Mouse (Mus musculus): ENCODE data around the gene Pja2. TPM values are rescaled to one million over a fixed set of nuclear protein-coding genes. Genes with fewer than 3 reads are reported as not detected.
"Not testable (repeated sequence)": the region's sequence is repeated elsewhere in the genome, so short reads cannot be mapped to it uniquely, and the experiment has no call there.

Gene Pja2
- total RNA-seq, 1 experiment from 2014 or later: 67.4 TPM

GRCm38 (mm10) chr17:64281368-64281767 lies 50.3 kb downstream of the Pja2 start:
- not testable (repeated sequence) for DNase-seq

- no peak for DNase-seq
These were observed 54.0 kb downstream of the Pja2 start for GRCm38 (mm10) chr17:64277649-64278212.

GRCm38 (mm10) chr17:64276666-64277065 lies 55.0 kb downstream of the Pja2 start:
- no peak for DNase-seq

DNA sequence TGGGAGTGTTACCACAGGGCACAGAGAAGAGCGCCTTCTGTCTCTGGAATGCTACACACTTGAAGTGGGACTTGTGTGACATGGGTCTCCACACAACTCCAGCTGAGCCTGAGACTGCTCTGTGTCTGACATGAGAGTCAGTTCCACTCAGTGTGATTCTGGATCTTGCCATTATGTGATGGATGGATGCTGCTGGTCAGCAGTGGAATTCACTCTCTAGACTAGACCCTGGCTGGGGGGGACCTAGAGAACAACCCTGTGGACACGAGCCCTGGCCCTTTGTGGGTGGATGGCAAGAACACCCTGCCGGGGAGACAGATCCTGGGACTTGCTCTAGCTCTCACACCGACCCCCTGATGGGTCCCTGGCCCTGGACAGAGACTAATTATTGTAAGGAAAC lies 56.5 kb downstream of the Pja2 start:
- DNase-seq: no peak

- DNase-seq: no peak
These were observed 57.2 kb downstream of the Pja2 start for GRCm38 (mm10) chr17:64274341-64275105.

DNA sequence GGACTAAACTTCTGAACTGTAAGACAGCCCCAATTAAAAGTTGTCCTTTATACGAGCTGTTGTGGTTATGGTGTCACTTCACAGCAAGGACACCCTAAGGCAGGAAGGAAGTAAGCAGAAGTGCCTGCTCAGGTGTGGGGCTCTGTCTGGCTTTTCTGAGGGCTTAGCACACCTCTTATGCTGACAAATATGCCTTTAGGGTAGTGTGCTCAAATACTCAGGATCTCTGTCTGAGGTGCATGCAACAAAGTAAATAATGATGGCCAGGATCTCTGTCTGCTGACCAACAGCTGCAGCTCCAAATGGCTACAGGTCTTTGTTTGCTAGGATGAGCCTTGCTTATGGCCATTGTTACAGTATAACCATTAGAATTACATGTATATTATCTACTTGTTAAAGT lies 71.1 kb downstream of the Pja2 start:
- DNase-seq: no peak

GRCm38 (mm10) chr17:64248246-64248645 lies 83.5 kb downstream of the Pja2 start:
- no peak for DNase-seq

GRCm38 (mm10) chr17:64242898-64243297 lies 88.8 kb downstream of the Pja2 start:
- DNase-seq: no peak

DNA sequence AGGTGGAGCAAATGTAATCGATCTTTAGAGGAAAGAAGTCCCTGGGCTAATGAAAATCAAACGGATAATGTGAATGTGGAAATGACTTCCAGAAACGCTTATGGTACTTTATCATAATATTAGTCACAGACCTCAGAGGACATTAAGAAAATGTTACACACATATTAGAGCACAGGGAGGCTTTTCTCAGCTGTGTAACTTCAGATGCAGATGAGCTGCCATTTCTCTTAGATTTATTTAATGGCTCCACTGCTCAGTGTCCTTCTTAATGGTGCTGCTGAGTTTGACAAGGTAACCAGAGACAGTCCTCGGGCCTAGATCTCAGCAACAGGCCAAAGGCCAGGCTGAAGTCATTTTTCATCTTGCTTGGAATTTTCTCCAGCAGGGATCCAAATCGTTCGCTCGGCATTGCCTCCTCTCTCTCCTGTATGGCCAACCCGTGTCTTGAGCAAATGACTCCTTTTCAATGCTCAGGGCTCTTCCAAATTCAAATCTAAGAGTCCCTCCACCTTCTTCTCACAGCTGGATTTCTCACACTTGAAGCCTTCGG lies 89.3 kb downstream of the Pja2 start:
- no peak for DNase-seq

- DNase-seq: no peak
These were observed 90.0 kb downstream of the Pja2 start for GRCm38 (mm10) chr17:64241544-64242292.

DNA sequence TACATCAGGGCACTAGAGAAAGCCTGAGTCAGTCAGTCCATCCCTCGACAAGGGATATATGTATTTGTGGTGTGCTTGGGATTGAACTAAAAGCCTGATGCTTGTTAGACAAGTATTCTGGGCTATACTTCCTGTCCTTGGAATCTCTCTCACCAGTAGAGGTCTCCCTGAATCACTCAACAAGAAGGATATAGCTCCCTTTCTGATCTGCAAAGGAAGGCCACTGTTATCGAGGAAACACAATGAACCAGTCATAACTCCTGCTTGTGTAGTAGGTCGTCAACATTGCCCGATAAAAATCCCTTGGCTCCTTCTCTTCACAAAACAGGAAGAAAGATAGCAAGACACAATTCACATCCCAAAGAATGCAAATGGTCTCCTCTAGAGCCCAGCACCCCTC lies 99.6 kb downstream of the Pja2 start:
- DNase-seq: no peak

DNA sequence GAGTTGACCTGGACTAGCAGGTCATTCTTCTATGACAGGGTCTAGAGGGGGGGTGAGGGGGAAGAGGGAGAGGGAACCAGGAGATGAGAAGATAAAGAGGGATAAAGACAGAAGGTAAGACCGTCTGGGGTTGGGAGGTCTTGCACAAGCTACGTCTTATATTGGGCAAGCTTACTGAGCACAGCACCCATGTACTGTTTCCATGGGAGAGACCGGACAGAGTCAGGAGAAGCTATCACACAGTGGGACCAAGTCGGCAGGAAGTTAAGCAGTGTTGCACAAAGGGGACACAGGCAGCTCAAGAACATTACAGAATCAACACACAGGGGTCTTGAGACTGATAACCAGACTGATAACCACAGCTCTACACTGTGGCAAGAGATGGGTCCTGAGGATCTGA lies 100.1 kb downstream of the Pja2 start:
- DNase-seq: not testable (repeated sequence)

GRCm38 (mm10) chr17:64231172-64231571 lies 100.5 kb downstream of the Pja2 start:
- no peak for DNase-seq

Small RNA genes lying within 50 kb of the gene (microRNA-seq; reads per million reads assigned to microRNA genes)
- gene Gm24194: 0 reads per million in 2 experiments
